Mouse (Mus musculus): ENCODE results near the gene Gpd2.

Gpd2 gene

GRCm38 (mm10) chr2:57251636-57252317 is 14.3 kb downstream of the Gpd2 start:
- DNase-seq (ENCODE audit: low spot score) = no peak

GRCm38 (mm10) chr2:57252542-57253301 is 15.3 kb downstream of the Gpd2 start:
- peak; percentile 40 for DNase-seq (ENCODE audit: low spot score)

- peak; percentile 59 for DNase-seq (ENCODE audit: low spot score)
Measured at GRCm38 (mm10) chr2:57254267-57254666, 16.8 kb downstream of the Gpd2 start.

- DNase-seq (ENCODE audit: low spot score) = no peak
Measured at GRCm38 (mm10) chr2:57255153-57255670, 17.8 kb downstream of the Gpd2 start.

GRCm38 (mm10) chr2:57255836-57256235 is 18.4 kb downstream of the Gpd2 start:
- DNase-seq (ENCODE audit: low spot score) = no peak

GRCm38 (mm10) chr2:57256459-57256858 is 19.0 kb downstream of the Gpd2 start:
- no peak for DNase-seq (ENCODE audit: low spot score)

GRCm38 (mm10) chr2:57261286-57262077 is 24.0 kb downstream of the Gpd2 start:
- DNase-seq (ENCODE audit: low spot score) = no peak

- DNase-seq (ENCODE audit: low spot score) = no peak
Measured at GRCm38 (mm10) chr2:57263431-57263830, 26.0 kb downstream of the Gpd2 start.

- DNase-seq (ENCODE audit: low spot score) = no peak
Measured at GRCm38 (mm10) chr2:57264912-57265311, 27.5 kb downstream of the Gpd2 start.

- no peak for DNase-seq (ENCODE audit: low spot score)
Measured at GRCm38 (mm10) chr2:57266679-57267393, 29.4 kb downstream of the Gpd2 start.

- no peak for DNase-seq (ENCODE audit: low spot score)
Measured at GRCm38 (mm10) chr2:57267394-57267716, 29.9 kb downstream of the Gpd2 start.

- no peak for DNase-seq (ENCODE audit: low spot score)
Measured at GRCm38 (mm10) chr2:57267896-57268295, 30.5 kb downstream of the Gpd2 start.

- DNase-seq (ENCODE audit: low spot score) = no peak
Measured at GRCm38 (mm10) chr2:57268839-57269238, 31.4 kb downstream of the Gpd2 start.

- DNase-seq (ENCODE audit: low spot score) = no peak
Measured at GRCm38 (mm10) chr2:57269690-57270435, 32.4 kb downstream of the Gpd2 start.

- DNase-seq (ENCODE audit: low spot score) = no peak
Measured at GRCm38 (mm10) chr2:57280190-57280723, 42.8 kb downstream of the Gpd2 start.

GRCm38 (mm10) chr2:57283791-57284190 is 46.4 kb downstream of the Gpd2 start:
- no peak for DNase-seq (ENCODE audit: low spot score)

GRCm38 (mm10) chr2:57285197-57285596 is 47.8 kb downstream of the Gpd2 start:
- no peak for DNase-seq (ENCODE audit: low spot score)

- no peak for DNase-seq (ENCODE audit: low spot score)
Measured at GRCm38 (mm10) chr2:57287986-57288385, 50.6 kb downstream of the Gpd2 start.

- no peak for DNase-seq (ENCODE audit: low spot score)
Measured at GRCm38 (mm10) chr2:57293571-57293970, 56.1 kb downstream of the Gpd2 start.

- no peak for DNase-seq (ENCODE audit: low spot score)
Measured at GRCm38 (mm10) chr2:57296069-57296468, 58.6 kb downstream of the Gpd2 start.

GRCm38 (mm10) chr2:57297226-57297625 is 59.8 kb downstream of the Gpd2 start:
- no peak for DNase-seq (ENCODE audit: low spot score)
